Mouse (Mus musculus): ENCODE results near the gene Evl. TPM values are rescaled to one million over a fixed set of nuclear protein-coding genes. Genes with fewer than 3 reads are reported as not detected.

Gene Evl
- polyA plus RNA-seq, 1 experiment from 2014 or later: 51.0 TPM

DNA sequence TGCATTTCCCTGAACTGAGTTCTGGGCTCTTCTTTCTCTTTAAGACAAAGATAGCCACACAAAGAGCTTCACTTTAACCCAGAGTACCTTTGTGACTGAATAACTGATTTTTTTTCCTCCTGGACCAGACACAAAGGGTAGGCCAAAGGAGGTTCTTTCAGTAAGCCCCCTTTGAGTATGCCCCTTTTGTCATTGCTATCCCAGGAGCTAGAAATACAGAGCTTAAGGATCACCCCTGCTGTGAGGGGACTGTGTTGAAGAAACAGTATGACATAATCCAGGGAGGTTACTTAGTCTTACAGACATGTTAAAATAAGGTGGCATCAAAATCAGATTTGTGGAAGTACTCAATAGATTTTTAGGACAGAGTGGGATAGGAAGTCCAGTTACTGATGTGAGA is 50.0 kb downstream of the Evl start:
- H3K4me2 ChIP-seq: no peak overlapping the region
- no peak for ATAC-seq (replicated peaks; ENCODE audit: insufficient number of reproducible peaks, low FRiP score, low TSS enrichment)
- no peaks in the 10 kb centered on the region for H3K36me3 ChIP-seq (ENCODE audit: control insufficient read depth, insufficient read depth, low read length)
- H3K27ac ChIP-seq (ENCODE audit: low read depth, low read length): no peak overlapping the region
- no peaks in the 10 kb centered on the region for H3K27me3 ChIP-seq (ENCODE audit: control insufficient read depth, insufficient read depth, low read length)
- H3K4me1 ChIP-seq (ENCODE audit: control insufficient read depth, insufficient read depth, low read length): peaks cover 32% of the 10 kb centered on the region
- no peaks in the 10 kb centered on the region for H3K9me3 ChIP-seq (replicated peaks; ENCODE audit: control insufficient read depth, low read length)
- no peak overlapping the region for H3K9ac ChIP-seq (ENCODE audit: low read depth, low read length)
- H3K4me3 ChIP-seq (ENCODE audit: low read depth, low read length): no peak overlapping the region

DNA sequence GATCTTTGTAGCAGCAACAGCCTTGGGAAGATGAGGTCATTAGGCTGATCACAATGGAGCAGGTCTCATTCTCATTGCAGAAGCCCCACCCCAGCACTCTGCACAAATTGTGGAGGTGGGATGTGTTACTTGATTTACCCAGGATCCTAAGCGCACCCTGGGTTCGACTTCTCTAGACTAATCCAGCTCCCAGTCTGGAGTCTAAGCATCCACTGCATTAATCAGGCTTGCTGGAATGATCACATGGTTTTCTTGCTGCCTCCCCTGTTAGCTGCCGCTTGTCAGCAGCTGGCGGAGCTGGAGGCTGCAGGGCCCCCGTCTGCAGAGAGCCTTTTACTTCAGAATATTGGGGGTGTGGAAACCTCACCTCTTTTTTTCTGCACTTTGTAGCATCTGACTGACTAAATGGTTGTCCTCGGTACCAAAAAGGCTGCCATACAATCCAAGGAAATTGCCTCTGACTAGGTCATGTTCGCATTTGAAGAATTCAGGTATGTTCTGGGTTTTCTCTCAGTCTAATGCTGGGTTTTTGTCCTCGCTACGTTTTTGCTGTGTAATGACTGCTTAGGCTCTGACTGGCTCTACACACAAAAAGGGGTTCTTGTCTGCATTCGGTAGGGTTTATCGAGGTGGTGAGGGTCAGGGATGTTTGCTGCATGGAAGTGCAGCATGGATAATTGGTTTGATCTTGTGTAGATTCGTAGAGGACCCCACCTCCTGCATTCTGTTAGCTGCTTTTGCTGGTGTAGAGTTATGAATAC is 51.2 kb downstream of the Evl start:
- ATAC-seq (replicated peaks; ENCODE audit: insufficient number of reproducible peaks, low FRiP score, low TSS enrichment): no peak
- 55% methylated on average over 12 of the region's 12 CpGs for WGBS (ENCODE audit: insufficient replicate concordance)
- no peak overlapping the region for H3K4me3 ChIP-seq (ENCODE audit: low read depth, low read length)
- H3K9me3 ChIP-seq (replicated peaks; ENCODE audit: control insufficient read depth, low read length): no peaks in the 10 kb centered on the region
- no peaks in the 10 kb centered on the region for H3K36me3 ChIP-seq (ENCODE audit: control insufficient read depth, insufficient read depth, low read length)
- no peak overlapping the region; the same call in 1 of the 2 replicates for H3K9ac ChIP-seq (ENCODE audit: low read depth, low read length)
- no peak overlapping the region for H3K27ac ChIP-seq (ENCODE audit: low read depth, low read length)
- no peak overlapping the region for H3K4me2 ChIP-seq
- no peaks in the 10 kb centered on the region for H3K27me3 ChIP-seq (ENCODE audit: control insufficient read depth, insufficient read depth, low read length)
- peaks cover 36% of the 10 kb centered on the region for H3K4me1 ChIP-seq (ENCODE audit: control insufficient read depth, insufficient read depth, low read length)

DNA sequence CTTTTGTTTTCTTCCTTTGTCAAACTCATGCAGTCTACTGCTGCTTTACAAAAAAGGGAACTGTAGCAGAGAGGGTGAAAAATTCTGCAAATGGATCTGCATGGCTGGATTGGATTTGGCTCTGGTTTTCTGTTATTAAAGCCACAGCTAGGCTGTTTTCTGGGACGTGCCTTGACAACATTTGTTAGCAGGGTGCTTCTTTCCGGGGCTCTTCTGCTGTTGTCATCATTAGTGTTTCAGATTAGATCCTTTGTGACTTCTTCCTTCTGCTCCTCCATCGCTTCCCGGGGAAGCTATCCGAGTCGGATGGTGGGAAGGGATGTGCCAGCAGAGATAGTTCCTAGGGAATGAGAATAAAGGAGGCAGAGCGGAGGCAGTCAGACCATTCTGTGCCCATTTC is 51.8 kb downstream of the Evl start:
- Histone ChIP-seq H3K27me3 (ENCODE audit: control insufficient read depth, insufficient read depth, low read length) (no peaks in the 10 kb centered on the region), H3K9me3 (replicated peaks; ENCODE audit: control insufficient read depth, low read length) (no peaks in the 10 kb centered on the region), H3K4me1 (ENCODE audit: control insufficient read depth, insufficient read depth, low read length) (peaks cover 30% of the 10 kb centered on the region), H3K4me3 (ENCODE audit: low read depth, low read length) (no peak overlapping the region), H3K36me3 (ENCODE audit: control insufficient read depth, insufficient read depth, low read length) (no peaks in the 10 kb centered on the region), H3K9ac (ENCODE audit: low read depth, low read length) (no peak overlapping the region), H3K27ac (ENCODE audit: low read depth, low read length) (no peak overlapping the region), H3K4me2 (no peak overlapping the region)
- 71% methylated on average over 7 of the region's 7 CpGs for WGBS (ENCODE audit: insufficient replicate concordance)
- ATAC-seq (replicated peaks; ENCODE audit: insufficient number of reproducible peaks, low FRiP score, low TSS enrichment): no peak

DNA sequence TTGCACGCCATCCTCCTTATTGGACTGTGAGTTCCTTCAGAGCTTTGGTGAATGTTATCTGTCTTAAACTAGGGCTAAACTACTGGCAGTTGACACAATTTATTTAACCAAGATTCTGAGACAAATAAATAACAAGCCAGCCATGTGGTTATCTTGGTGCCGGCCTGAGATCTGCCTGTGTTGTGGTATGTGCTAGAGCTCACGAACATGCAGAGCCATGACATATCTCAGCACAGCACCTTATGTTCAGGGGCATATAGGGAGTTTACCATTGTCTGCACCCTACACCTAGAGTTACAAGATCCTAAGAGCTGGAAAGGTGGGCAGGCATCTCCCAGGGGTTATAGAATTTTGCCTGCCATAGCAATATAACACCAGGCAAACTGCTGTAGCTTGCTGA is 54.9 kb downstream of the Evl start:
- H3K36me3 ChIP-seq (ENCODE audit: control insufficient read depth, insufficient read depth, low read length): no peaks in the 10 kb centered on the region
- H3K4me1 ChIP-seq (ENCODE audit: control insufficient read depth, insufficient read depth, low read length): peaks cover 24% of the 10 kb centered on the region
- 70% methylated on average over 3 of the region's 3 CpGs for WGBS (ENCODE audit: insufficient replicate concordance)
- H3K9me3 ChIP-seq (replicated peaks; ENCODE audit: control insufficient read depth, low read length): no peaks in the 10 kb centered on the region
- no peak overlapping the region for H3K4me3 ChIP-seq (ENCODE audit: low read depth, low read length)
- no peak overlapping the region for H3K9ac ChIP-seq (ENCODE audit: low read depth, low read length)
- ATAC-seq (replicated peaks; ENCODE audit: insufficient number of reproducible peaks, low FRiP score, low TSS enrichment): no peak
- H3K4me2 ChIP-seq: no peak overlapping the region
- no peak overlapping the region for H3K27ac ChIP-seq (ENCODE audit: low read depth, low read length)
- no peaks in the 10 kb centered on the region for H3K27me3 ChIP-seq (ENCODE audit: control insufficient read depth, insufficient read depth, low read length)

- H3K4me2 ChIP-seq: no peak overlapping the region
- H3K27me3 ChIP-seq (ENCODE audit: control insufficient read depth, insufficient read depth, low read length): no peaks in the 10 kb centered on the region
Observed at GRCm38 (mm10) chr12:108610255-108610654, 55.7 kb downstream of the Evl start.

DNA sequence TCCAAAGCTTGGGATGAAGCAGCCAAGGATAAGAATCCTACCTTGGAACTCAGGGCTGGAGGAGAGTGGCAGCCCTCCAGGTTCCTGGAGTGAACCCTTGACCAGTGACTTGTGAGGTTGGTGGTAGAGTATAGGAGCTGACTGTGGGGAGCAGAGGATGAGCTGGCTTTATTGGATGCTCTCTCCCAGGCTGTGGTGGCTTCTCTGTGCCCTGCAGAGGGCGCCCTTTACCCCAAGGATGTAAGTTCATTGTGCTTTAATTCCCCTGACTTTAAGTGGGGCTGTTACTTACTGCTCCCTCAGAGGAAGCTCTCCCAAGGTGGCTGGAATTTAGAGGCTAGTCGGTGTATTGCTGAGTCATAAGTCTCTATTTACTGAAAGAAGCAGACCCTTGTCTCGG is 58.6 kb downstream of the Evl start:
- Histone ChIP-seq H3K27me3 (ENCODE audit: control insufficient read depth, insufficient read depth, low read length) (no peaks in the 10 kb centered on the region), H3K4me2 (no peak overlapping the region), H3K9me3 (replicated peaks; ENCODE audit: control insufficient read depth, low read length) (no peaks in the 10 kb centered on the region), H3K27ac (ENCODE audit: low read depth, low read length) (no peak overlapping the region), H3K36me3 (ENCODE audit: control insufficient read depth, insufficient read depth, low read length) (no peaks in the 10 kb centered on the region), H3K4me1 (ENCODE audit: control insufficient read depth, insufficient read depth, low read length) (peaks cover 24% of the 10 kb centered on the region), H3K9ac (ENCODE audit: low read depth, low read length) (no peak overlapping the region), H3K4me3 (ENCODE audit: low read depth, low read length) (no peak overlapping the region)
- ATAC-seq (replicated peaks; ENCODE audit: insufficient number of reproducible peaks, low FRiP score, low TSS enrichment): no peak
- WGBS (ENCODE audit: insufficient replicate concordance): 43% methylated on average over 3 of the region's 3 CpGs

More at GRCm38 (mm10) chr12:108610255-108610654, 55.7 kb downstream of the Evl start:
- peaks cover 23% of the 10 kb centered on the region for H3K4me1 ChIP-seq (ENCODE audit: control insufficient read depth, insufficient read depth, low read length)
- no peak overlapping the region for H3K4me3 ChIP-seq (ENCODE audit: low read depth, low read length)
- no peaks in the 10 kb centered on the region for H3K36me3 ChIP-seq (ENCODE audit: control insufficient read depth, insufficient read depth, low read length)
- no peak for ATAC-seq (replicated peaks; ENCODE audit: insufficient number of reproducible peaks, low FRiP score, low TSS enrichment)
- H3K9ac ChIP-seq (ENCODE audit: low read depth, low read length): no peak overlapping the region
- no peaks in the 10 kb centered on the region for H3K9me3 ChIP-seq (replicated peaks; ENCODE audit: control insufficient read depth, low read length)
- 74% methylated on average over 4 of the region's 4 CpGs for WGBS (ENCODE audit: insufficient replicate concordance)
- H3K27ac ChIP-seq (ENCODE audit: low read depth, low read length): no peak overlapping the region

DNA sequence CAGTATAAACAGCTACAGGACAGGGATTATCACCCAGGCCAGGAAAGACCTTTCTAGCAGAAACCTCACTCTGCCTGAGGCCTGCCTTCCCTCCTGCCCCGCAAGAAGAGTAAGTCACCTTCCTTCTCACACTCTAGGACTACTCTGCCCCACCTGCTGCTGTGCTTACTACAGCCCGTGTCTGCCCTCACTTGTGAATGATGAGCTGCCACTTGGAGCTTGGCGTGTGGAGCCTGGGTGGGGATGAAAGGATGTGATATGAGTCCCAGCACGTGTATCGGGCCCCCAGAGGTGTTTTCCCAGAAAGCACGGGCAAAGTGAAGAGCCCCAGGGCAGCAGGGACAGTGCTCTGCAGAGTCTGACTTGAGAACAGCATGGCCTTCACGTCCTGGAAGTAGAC is 63.0 kb downstream of the Evl start:
- Histone ChIP-seq H3K4me3 (ENCODE audit: low read depth, low read length) (no peak overlapping the region), H3K4me1 (ENCODE audit: control insufficient read depth, insufficient read depth, low read length) (peaks cover 12% of the 10 kb centered on the region), H3K9me3 (replicated peaks; ENCODE audit: control insufficient read depth, low read length) (no peaks in the 10 kb centered on the region), H3K9ac (ENCODE audit: low read depth, low read length) (0 out of 2 replicates have a peak overlapping the region, but pooled peaks have one; percentile 22), H3K36me3 (ENCODE audit: control insufficient read depth, insufficient read depth, low read length) (no peaks in the 10 kb centered on the region), H3K27ac (ENCODE audit: low read depth, low read length) (no peak overlapping the region), H3K27me3 (ENCODE audit: control insufficient read depth, insufficient read depth, low read length) (no peaks in the 10 kb centered on the region), H3K4me2 (no peak overlapping the region)
- 39% methylated on average over 7 of the region's 7 CpGs for WGBS (ENCODE audit: insufficient replicate concordance)
- ATAC-seq (replicated peaks; ENCODE audit: insufficient number of reproducible peaks, low FRiP score, low TSS enrichment): no peak

DNA sequence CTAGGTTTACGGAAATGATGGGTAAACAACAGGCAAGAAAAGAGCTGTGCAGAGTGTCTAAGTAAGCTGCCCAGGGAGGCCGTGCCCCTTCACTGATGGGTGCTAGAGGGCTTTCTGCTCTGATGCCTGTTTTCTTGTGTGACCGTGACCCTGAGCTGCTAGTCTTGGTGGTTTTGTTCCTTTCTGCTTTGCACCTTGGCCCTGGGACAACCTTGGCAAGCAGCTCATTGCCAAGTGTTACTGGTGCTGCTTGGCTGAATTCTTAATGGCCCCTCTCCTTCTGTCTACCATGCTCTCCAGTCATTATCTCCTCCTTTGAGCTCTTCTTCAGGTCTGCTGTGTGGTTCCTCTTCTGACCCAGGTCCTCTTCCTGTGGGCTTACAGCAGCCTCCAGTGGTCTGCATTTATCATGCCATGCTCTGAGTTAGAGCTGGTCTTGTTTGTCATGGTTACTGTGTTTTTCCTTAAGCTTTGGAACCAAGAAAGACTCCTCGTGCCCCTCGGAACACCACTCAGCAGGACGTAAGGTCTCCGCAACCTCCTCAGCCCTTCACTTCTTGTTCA is 65.4 kb downstream of the Evl start:
- H3K9ac ChIP-seq (ENCODE audit: low read depth, low read length): no peak overlapping the region
- ATAC-seq (replicated peaks; ENCODE audit: insufficient number of reproducible peaks, low FRiP score, low TSS enrichment): no peak
- H3K4me3 ChIP-seq (ENCODE audit: low read depth, low read length): no peak overlapping the region
- no peak overlapping the region for H3K27ac ChIP-seq (ENCODE audit: low read depth, low read length)
- no peaks in the 10 kb centered on the region for H3K27me3 ChIP-seq (ENCODE audit: control insufficient read depth, insufficient read depth, low read length)
- no peaks in the 10 kb centered on the region for H3K9me3 ChIP-seq (replicated peaks; ENCODE audit: control insufficient read depth, low read length)
- H3K4me1 ChIP-seq (ENCODE audit: control insufficient read depth, insufficient read depth, low read length): peaks cover 12% of the 10 kb centered on the region
- no peak overlapping the region for H3K4me2 ChIP-seq
- no peaks in the 10 kb centered on the region for H3K36me3 ChIP-seq (ENCODE audit: control insufficient read depth, insufficient read depth, low read length)
- WGBS (ENCODE audit: insufficient replicate concordance): 92% methylated on average over 7 of the region's 7 CpGs

DNA sequence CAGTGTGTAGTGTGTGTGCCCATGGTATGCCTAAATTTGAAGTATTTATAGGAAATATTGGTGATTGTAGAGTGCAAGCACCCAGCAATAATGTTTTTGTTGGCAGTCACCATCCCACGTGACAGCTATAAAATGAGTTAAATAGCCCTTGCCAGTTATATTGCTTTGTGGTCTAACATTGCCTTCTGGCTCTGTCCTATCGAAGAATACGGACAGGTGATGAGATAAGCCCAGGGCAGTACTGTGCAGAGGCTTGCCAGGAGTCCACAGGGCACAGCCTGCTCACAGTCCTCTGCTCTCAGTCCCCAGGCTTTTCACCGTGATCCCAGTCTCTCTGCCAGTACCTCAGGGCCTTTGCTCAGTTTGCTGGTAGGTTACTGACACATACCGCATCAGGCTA is 67.9 kb downstream of the Evl start:
- H3K4me2 ChIP-seq: no peak overlapping the region
- H3K27ac ChIP-seq (ENCODE audit: low read depth, low read length): no peak overlapping the region
- no peak for ATAC-seq (replicated peaks; ENCODE audit: insufficient number of reproducible peaks, low FRiP score, low TSS enrichment)
- peaks cover 19% of the 10 kb centered on the region for H3K4me1 ChIP-seq (ENCODE audit: control insufficient read depth, insufficient read depth, low read length)
- no peak overlapping the region for H3K4me3 ChIP-seq (ENCODE audit: low read depth, low read length)
- H3K9ac ChIP-seq (ENCODE audit: low read depth, low read length): no peak overlapping the region
- no peaks in the 10 kb centered on the region for H3K27me3 ChIP-seq (ENCODE audit: control insufficient read depth, insufficient read depth, low read length)
- H3K36me3 ChIP-seq (ENCODE audit: control insufficient read depth, insufficient read depth, low read length): no peaks in the 10 kb centered on the region
- 87% methylated on average over 5 of the region's 5 CpGs for WGBS (ENCODE audit: insufficient replicate concordance)
- no peaks in the 10 kb centered on the region for H3K9me3 ChIP-seq (replicated peaks; ENCODE audit: control insufficient read depth, low read length)
